Mouse (Mus musculus): ENCODE results near the gene Vwa3a. TPM values are rescaled to one million over a fixed set of nuclear protein-coding genes. Genes with fewer than 3 reads are reported as not detected.

Gene Vwa3a
- polyA plus RNA-seq, 1 experiment from 2014 or later = 0.24 TPM

GRCm38 (mm10) chr7:120823248-120823647, 84.1 kb downstream of the Vwa3a start:
- no peak overlapping the region for H3K9ac ChIP-seq
- H3K4me3 ChIP-seq (replicated peaks) = no peak overlapping the region
- H3K4me1 ChIP-seq (replicated peaks) = no peaks in the 10 kb centered on the region
- H3K27ac ChIP-seq = no peak overlapping the region
- 19% methylated on average over 5 of the region's 5 CpGs for WGBS
- no peaks in the 10 kb centered on the region for H3K9me3 ChIP-seq
- no peaks in the 10 kb centered on the region for H3K36me3 ChIP-seq
- H3K4me2 ChIP-seq (replicated peaks) = no peak overlapping the region
- peak; percentile 40 for ATAC-seq
- H3K27me3 ChIP-seq (replicated peaks) = no peaks in the 10 kb centered on the region

- WGBS = 66% methylated on average over 2 of the region's 2 CpGs
- Histone ChIP-seq H3K4me1 (replicated peaks) (no peaks in the 10 kb centered on the region), H3K36me3 (no peaks in the 10 kb centered on the region), H3K9ac (no peak overlapping the region), H3K9me3 (no peaks in the 10 kb centered on the region), H3K27ac (no peak overlapping the region), H3K4me3 (replicated peaks) (no peak overlapping the region), H3K4me2 (replicated peaks) (no peak overlapping the region), H3K27me3 (replicated peaks) (no peaks in the 10 kb centered on the region)
- no peak for ATAC-seq
Observed at GRCm38 (mm10) chr7:120825097-120825496, 86.0 kb downstream of the Vwa3a start.

- Histone ChIP-seq H3K27me3 (replicated peaks) (no peaks in the 10 kb centered on the region), H3K36me3 (no peaks in the 10 kb centered on the region), H3K9me3 (no peaks in the 10 kb centered on the region), H3K4me3 (replicated peaks) (no peak overlapping the region), H3K4me2 (replicated peaks) (no peak overlapping the region), H3K9ac (no peak overlapping the region), H3K4me1 (replicated peaks) (peaks cover 3% of the 10 kb centered on the region; the same call in 1 of the 2 replicates), H3K27ac (no peak overlapping the region)
- peak; percentile 64 for ATAC-seq
- WGBS = 12% methylated on average over 3 of the region's 3 CpGs
Observed at GRCm38 (mm10) chr7:120826408-120826807, 87.3 kb downstream of the Vwa3a start.

DNA sequence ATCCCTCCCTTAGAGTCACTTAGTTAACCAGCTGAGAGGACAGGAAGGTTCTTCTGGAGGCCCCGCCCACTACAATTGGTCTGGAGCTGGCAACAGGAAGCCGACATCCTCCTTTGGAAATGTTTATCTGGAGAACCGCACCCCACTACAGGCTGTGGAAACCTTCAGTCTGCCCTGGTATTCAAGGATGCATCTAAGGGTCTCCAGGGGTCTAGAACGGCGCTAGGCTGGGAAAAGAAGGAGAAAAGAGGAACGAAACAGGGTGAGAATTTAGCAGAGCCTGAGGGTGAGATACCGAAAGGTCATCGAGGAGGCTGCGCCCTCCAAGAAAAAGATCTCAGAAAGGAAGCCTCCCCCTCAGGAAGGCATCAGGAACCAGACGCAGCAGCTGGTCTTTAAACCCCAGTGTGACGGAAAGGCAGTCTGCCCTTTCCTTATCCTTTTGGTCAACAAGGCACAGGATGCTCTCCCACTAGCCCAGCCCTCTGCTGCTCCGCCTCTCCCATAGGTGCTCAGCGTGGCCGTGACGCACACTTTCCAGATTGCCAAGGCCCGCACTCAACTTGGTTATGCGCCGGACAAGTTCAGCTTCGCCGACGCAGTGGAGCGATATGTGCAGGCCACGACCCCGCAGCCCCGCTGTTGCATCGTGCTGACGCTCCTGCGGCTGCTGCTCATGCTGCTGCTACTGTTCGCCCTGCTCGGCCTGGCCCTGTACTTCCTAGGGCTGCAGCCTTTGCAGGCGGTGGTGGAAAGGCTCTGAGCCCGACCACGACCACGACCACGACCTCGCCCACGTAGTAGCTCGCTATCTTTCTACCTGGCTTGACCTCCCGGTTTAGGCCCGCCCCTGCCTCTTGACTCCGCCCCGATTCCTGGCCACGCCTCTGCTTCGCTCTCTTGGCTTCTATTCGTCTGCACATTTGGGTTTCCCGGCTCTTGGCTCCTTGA, 91.6 kb downstream of the Vwa3a start:
- ATAC-seq = peak; percentile 46
- Histone ChIP-seq H3K36me3 (no peaks in the 10 kb centered on the region), H3K9me3 (no peaks in the 10 kb centered on the region), H3K4me1 (replicated peaks) (peaks cover 9% of the 10 kb centered on the region; the same call in 1 of the 2 replicates), H3K27me3 (replicated peaks) (no peaks in the 10 kb centered on the region), H3K4me2 (replicated peaks) (peak overlapping the region; percentile 99), H3K9ac (peak overlapping the region; percentile 55), H3K4me3 (replicated peaks) (peak overlapping the region; percentile 66), H3K27ac (peak overlapping the region; percentile 66; the same call in 1 of the 2 replicates)
- WGBS = under 1% methylated on average over 46 of the region's 46 CpGs

DNA sequence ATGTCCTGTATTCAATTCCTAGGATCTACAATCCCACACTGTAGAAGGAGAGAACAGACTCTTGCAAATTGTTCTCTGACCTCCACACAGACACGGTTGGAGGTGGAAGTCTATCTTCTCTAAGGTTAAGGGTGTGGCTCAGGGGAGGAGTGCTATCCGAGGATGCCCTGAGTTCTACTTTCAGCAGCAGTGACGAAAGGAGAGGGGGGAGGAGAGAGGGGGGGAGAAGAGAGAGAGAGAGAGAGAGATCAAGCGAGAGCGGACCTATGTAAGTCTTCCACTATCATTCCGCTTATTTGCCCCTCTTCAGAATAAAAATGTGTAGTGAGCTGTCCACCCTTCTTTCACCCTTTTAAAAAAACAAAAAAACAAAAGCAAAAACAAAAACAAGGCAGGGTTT, 95.3 kb downstream of the Vwa3a start:
- H3K27me3 ChIP-seq (replicated peaks) = no peaks in the 10 kb centered on the region
- peak overlapping the region; percentile 61 for H3K4me2 ChIP-seq (replicated peaks)
- 42% methylated on average over 6 of the region's 6 CpGs for WGBS
- no peak overlapping the region for H3K27ac ChIP-seq
- peak overlapping the region; percentile 55 for H3K4me3 ChIP-seq (replicated peaks)
- peaks cover 9% of the 10 kb centered on the region; the same call in 1 of the 2 replicates for H3K4me1 ChIP-seq (replicated peaks)
- no peak for ATAC-seq
- H3K9me3 ChIP-seq = no peaks in the 10 kb centered on the region
- H3K9ac ChIP-seq = no peak overlapping the region
- H3K36me3 ChIP-seq = no peaks in the 10 kb centered on the region

DNA sequence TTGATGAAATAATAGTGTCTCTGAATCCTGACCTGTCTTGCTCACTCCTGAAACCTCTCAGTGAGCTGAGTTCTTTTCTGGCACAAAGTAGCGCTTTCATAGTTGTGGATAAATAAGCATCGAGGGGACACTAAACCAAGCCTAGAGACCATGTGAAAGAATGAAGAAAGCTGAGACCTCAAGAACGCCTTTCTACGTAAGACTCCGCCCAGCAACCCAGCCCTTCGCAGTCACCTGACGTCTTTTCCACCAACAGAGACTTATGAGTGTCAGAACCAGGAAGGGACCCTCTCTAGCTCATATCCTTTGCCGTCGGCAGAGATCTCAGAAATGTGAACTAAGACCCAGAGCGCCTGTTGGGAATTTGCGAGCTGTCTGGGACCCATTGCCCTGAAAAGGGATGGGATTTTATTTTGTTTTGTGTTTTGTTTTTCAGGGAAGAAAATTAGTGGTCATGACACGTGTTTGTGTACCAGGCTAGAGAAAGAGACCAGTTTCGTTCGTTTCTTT, 95.8 kb downstream of the Vwa3a start:
- Histone ChIP-seq H3K4me1 (replicated peaks) (peaks cover 9% of the 10 kb centered on the region; the same call in 1 of the 2 replicates), H3K9me3 (no peaks in the 10 kb centered on the region), H3K4me2 (replicated peaks) (peak overlapping the region; percentile 61), H3K36me3 (no peaks in the 10 kb centered on the region), H3K4me3 (replicated peaks) (peak overlapping the region; percentile 55), H3K9ac (peak overlapping the region; percentile 42; the same call in 1 of the 2 replicates), H3K27ac (peak overlapping the region; percentile 79), H3K27me3 (replicated peaks) (no peaks in the 10 kb centered on the region)
- 9% methylated on average over 14 of the region's 14 CpGs for WGBS
- peak; percentile 87 for ATAC-seq

DNA sequence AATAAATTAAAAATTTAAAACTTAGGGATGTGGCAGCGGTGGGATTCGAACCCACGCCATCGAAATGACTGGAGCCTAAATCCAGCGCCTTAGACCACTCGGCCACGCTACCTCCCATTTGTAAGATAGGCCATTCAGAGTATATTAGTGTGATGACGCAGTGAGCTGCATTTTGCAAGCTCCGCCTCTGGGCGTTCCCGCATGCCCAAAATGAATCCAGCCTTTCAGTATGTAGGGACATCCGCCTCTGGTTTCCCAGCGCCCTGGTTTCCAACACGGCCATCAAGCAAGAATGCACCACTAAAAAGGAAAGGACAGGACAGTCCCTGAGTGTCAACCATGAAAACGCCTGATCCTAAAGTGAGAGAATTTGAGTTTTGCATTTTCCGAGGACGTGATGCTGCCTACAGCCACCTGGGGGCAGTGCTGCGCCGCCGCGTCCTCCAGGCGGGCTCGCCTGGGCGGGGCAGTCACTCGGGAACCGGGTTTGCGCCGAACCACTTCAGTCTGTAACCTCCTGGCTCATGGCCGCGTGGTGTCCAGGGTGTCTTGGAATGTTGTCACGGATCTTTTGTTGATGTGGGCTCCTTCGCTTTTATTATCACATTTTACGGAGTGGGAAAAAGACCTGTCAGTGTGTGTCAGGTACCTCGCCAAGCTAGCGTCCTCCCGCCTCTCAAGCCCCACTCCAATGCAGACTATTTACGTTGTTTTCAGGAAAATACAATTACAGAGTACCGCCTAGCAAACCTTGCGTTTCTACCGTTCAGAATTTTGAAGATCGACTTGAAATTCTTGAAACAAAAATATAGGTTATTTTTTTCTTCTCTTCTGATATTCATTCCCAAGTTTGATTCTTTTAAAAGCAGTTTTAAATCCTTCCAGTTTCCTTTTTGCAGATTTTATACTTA, 96.6 kb downstream of the Vwa3a start:
- H3K9ac ChIP-seq = peak overlapping the region; percentile 50
- peak overlapping the region; percentile 61 for H3K4me2 ChIP-seq (replicated peaks)
- no peaks in the 10 kb centered on the region for H3K27me3 ChIP-seq (replicated peaks)
- H3K4me3 ChIP-seq (replicated peaks) = peak overlapping the region; percentile 55
- H3K36me3 ChIP-seq = no peaks in the 10 kb centered on the region
- under 1% methylated on average over 41 of the region's 41 CpGs for WGBS
- H3K9me3 ChIP-seq = no peaks in the 10 kb centered on the region
- ATAC-seq = peak; percentile 90
- peaks cover 9% of the 10 kb centered on the region; the same call in 1 of the 2 replicates for H3K4me1 ChIP-seq (replicated peaks)
- H3K27ac ChIP-seq = peak overlapping the region; percentile 79; the same call in 1 of the 2 replicates

DNA sequence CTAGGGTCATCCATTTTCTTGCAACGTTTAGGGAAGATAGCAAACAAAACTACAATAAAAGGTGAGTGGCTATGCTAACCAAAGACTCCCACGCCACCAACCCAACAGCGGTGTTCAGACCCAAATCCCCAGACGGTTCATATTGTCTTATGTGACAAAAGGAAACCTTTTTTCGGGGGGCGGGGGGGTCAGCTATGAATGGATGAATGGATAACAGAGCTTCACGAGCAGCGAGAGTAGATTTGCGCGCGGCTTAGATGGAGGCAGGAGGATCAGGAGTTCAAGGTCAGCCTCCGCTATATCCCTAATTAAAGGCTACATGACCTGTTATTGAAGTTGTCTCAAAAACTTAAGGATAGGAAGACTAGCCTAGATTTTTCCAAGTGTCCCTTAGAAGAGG, 97.2 kb downstream of the Vwa3a start:
- H3K4me2 ChIP-seq (replicated peaks) = peak overlapping the region; percentile 57
- H3K4me1 ChIP-seq (replicated peaks) = peaks cover 6% of the 10 kb centered on the region; the same call in 1 of the 2 replicates
- ATAC-seq = no peak
- H3K27me3 ChIP-seq (replicated peaks) = no peaks in the 10 kb centered on the region
- no peaks in the 10 kb centered on the region for H3K9me3 ChIP-seq
- H3K9ac ChIP-seq = 0 out of 2 replicates have a peak overlapping the region, but pooled peaks have one; percentile 2
- 6% methylated on average over 12 of the region's 12 CpGs for WGBS
- H3K36me3 ChIP-seq = no peaks in the 10 kb centered on the region
- H3K27ac ChIP-seq = no peak overlapping the region
- H3K4me3 ChIP-seq (replicated peaks) = peak overlapping the region; percentile 55

- no peak overlapping the region for H3K4me2 ChIP-seq (replicated peaks)
- WGBS = 59% methylated on average over 5 of the region's 5 CpGs
- H3K27me3 ChIP-seq (replicated peaks) = no peaks in the 10 kb centered on the region
- H3K9ac ChIP-seq = no peak overlapping the region
- H3K9me3 ChIP-seq = no peaks in the 10 kb centered on the region
- ATAC-seq = no peak
- H3K4me1 ChIP-seq (replicated peaks) = 0 out of 2 replicates have a peak, but pooled peaks cover 4% of the 10 kb centered on the region
- H3K4me3 ChIP-seq (replicated peaks) = no peak overlapping the region
- no peak overlapping the region for H3K27ac ChIP-seq
- no peaks in the 10 kb centered on the region for H3K36me3 ChIP-seq
Observed at GRCm38 (mm10) chr7:120838436-120839160, 99.5 kb downstream of the Vwa3a start.

GRCm38 (mm10) chr7:120839786-120840185, 100.7 kb downstream of the Vwa3a start:
- Histone ChIP-seq H3K27me3 (replicated peaks) (no peaks in the 10 kb centered on the region), H3K4me2 (replicated peaks) (no peak overlapping the region), H3K4me3 (replicated peaks) (no peak overlapping the region), H3K9ac (no peak overlapping the region), H3K9me3 (no peaks in the 10 kb centered on the region), H3K27ac (no peak overlapping the region), H3K36me3 (no peaks in the 10 kb centered on the region), H3K4me1 (replicated peaks) (peaks cover 7% of the 10 kb centered on the region; the same call in 1 of the 2 replicates)
- 87% methylated on average over 2 of the region's 2 CpGs for WGBS
- ATAC-seq = no peak

DNA sequence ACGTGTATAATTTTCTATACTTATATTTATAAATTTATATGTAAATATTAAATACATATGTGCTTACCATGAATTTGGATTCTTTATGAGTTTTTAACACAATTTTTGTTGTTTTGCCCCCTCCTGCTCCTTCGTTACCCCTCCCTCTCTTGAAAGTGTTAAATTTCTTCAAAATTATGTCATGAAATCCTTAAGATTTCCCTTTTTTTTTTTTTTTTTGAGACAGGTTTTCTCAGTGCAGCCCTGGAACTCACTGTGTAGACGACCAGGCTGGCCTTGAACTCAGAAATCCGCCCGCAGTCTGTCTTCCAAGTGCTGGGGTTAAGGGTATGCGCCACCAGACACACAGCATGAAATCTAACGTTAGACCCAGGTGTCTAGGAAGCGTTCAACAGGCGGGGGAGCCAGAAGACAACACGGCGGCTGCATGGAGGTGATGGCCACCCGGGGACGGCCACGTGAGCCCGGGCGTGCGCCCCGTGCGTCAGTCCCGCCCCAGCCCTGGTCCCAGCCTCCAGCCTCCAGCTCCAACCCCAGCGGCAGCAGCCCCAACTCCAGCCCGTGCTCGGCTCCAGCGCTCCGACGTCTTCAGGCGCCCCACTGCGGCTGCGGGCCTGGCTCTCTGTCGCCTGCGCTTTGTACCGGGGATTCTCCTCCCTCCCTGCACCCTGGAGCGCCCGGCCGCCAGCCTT, 103.4 kb downstream of the Vwa3a start, which contains the start of gene Eef2k:
Gene Eef2k, plus strand, starts transcription at position 487 of the 692 bp plus-strand sequence.
- WGBS = 3% methylated on average over 34 of the region's 35 CpGs
- peak; percentile 97 for ATAC-seq
- no peaks in the 10 kb centered on the region for H3K36me3 ChIP-seq
- peak within 1 kb of the TSS; percentile 94 for H3K9ac ChIP-seq
- peaks cover 13% of the 10 kb centered on the region; the same call in 1 of the 2 replicates for H3K4me1 ChIP-seq (replicated peaks)
- no peaks in the 10 kb centered on the region for H3K9me3 ChIP-seq
- peak within 1 kb of the TSS; percentile 99 for H3K27ac ChIP-seq
- peak within 1 kb of the TSS; percentile 80 for H3K4me2 ChIP-seq (replicated peaks)
- H3K4me3 ChIP-seq (replicated peaks) = peak within 1 kb of the TSS; percentile 80
- H3K27me3 ChIP-seq (replicated peaks) = no peaks in the 10 kb centered on the region

Measured in intestine, embryonic 15.5 days (tissue).